Mouse (Mus musculus) limb, embryonic 10.5 days (tissue): ENCODE measurements around the gene Mn1. TPM values are rescaled to one million over a fixed set of nuclear protein-coding genes. Genes with fewer than 3 reads are reported as not detected.

ENCODE experiments used
- DNase-seq: peaks from one replicate; pipeline ENCODE4 v3.0.0-alpha.2; 2017; ENCODE audit warnings: low spot score
- H3K27ac ChIP-seq: fragments of 300-500 bp; sonication (generic); 2 replicates; pipeline ENCODE4 v1.5.1; 2016; ENCODE audit warnings: mild to moderate bottlenecking
- H3K27me3 ChIP-seq: fragments of 300-500 bp; sonication (generic); 2 replicates; pipeline ENCODE4 v1.6.1; 2016; ENCODE audit warnings: low read depth, mild to moderate bottlenecking; ENCODE audit not compliant: poor library complexity, severe bottlenecking
- H3K36me3 ChIP-seq: fragments of 300-500 bp; sonication (generic); 2 replicates; pipeline ENCODE4 v1.6.1; 2016; ENCODE audit warnings: mild to moderate bottlenecking, moderate library complexity
- H3K4me1 ChIP-seq: fragments of 300-500 bp; sonication (generic); 2 replicates; pipeline ENCODE4 v1.6.1; 2016
- H3K4me3 ChIP-seq: fragments of 300-500 bp; sonication (generic); 2 replicates; pipeline ENCODE4 v1.5.1; 2016; ENCODE audit warnings: mild to moderate bottlenecking, moderate library complexity
- H3K9me3 ChIP-seq: fragments of 300-500 bp; sonication (generic); replicated peaks from 2 replicates; pipeline ENCODE4 v1.6.1; 2016; ENCODE audit warnings: mild to moderate bottlenecking
- WGBS: fragments of 180-500 bp; shearing (Covaris S2); methylation state at CpG from one replicate; pipeline ENCODE4 v1.1.7; 2016; 5-methylcytosine and 5-hydroxymethylcytosine counted together
- polyA plus RNA-seq: library from polyadenylated mRNA; unstranded; fragments of >200 nt; fragmentation: Nextera tagmentation; extraction: Ambion mirVana; gene quantifications from 2 replicates; pipeline ENCODE4 v1.2.1, GENCODE M21; 2016

The Mn1 gene
- polyA plus RNA-seq, 1 experiment from 2014 or later = 13.1 TPM

DNA sequence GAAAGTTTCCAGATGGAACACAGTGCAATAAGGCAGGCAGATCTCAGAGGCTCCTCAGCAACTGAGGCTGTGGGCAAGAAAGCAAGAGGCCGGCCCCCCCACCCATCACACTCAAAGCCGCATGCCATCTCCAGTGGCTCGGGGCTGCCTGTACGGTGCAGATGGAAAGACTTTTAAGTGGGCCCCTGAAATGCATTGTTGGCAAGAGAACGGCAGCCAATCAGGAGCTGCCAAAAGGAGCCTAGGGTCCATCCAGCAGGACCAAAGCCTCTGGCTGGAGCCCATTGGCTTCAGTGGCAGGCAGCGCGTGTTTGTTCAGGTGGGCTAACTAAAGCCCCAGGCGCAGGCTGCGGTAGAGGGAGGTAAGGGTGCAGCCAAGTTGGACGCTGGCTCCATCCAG is 21.4 kb upstream of the Mn1 start:
- WGBS = 56% methylated on average over 10 of the region's 10 CpGs
- Histone ChIP-seq H3K36me3 (no peaks in the 10 kb centered on the region), H3K4me3 (no peak overlapping the region), H3K27me3 (peaks cover 41% of the 10 kb centered on the region), H3K4me1 (peaks cover 66% of the 10 kb centered on the region), H3K27ac (peak overlapping the region; percentile 88), H3K9me3 (no peaks in the 10 kb centered on the region)
- DNase-seq = peak; percentile 46

DNA sequence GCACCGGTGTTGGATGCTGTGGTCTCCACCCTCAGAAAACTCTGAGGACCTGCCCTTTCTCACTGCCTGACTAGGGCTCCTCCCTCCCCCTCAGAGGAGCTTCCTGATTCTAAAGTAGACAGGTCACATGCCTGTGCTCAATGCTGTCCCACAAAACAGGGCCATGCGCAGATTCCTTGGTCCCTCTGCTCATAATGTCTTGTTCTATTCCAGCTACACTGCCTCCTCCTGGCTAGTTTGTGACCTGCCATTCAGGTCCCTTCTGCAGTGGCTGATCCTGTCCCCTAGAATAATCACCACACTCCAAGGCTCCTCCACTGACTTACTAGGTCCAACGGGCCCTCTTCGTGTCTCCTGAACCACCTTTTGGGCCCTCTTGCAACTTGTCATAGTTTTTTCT is 21.0 kb upstream of the Mn1 start:
- peaks cover 70% of the 10 kb centered on the region for H3K4me1 ChIP-seq

DNA sequence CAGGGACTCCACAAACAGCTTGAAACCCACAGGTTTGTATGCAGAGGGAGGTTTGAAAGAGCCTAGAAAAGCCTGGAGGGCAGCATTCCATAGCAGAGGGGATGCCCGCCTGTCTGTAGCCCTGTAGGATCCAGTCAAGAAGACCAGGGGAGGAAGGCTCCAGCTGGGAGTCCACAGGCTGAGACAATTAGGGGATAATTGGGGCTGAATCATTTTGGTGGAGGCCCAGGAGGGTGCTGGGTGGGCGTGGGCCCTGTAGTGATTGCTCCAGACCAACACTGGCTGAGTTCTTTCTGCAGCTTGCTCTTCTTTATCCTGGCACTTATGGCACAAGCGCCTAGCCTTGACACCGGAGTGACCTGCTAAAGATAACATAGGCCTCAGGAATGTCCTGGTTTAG is 18.7 kb upstream of the Mn1 start:
- Histone ChIP-seq H3K4me3 (no peak overlapping the region), H3K27me3 (peaks cover 58% of the 10 kb centered on the region), H3K9me3 (no peaks in the 10 kb centered on the region), H3K27ac (no peak overlapping the region), H3K36me3 (no peaks in the 10 kb centered on the region), H3K4me1 (peaks cover 52% of the 10 kb centered on the region)
- 51% methylated on average over 4 of the region's 4 CpGs for WGBS
- no peak for DNase-seq

More for the DNA sequence above, 21.0 kb upstream of the Mn1 start:
- no peak overlapping the region for H3K4me3 ChIP-seq
- 80% methylated on average over 4 of the region's 4 CpGs for WGBS
- peak overlapping the region; percentile 88 for H3K27ac ChIP-seq
- H3K27me3 ChIP-seq = peaks cover 45% of the 10 kb centered on the region
- no peak for DNase-seq
- H3K9me3 ChIP-seq = no peaks in the 10 kb centered on the region
- no peaks in the 10 kb centered on the region for H3K36me3 ChIP-seq

DNA sequence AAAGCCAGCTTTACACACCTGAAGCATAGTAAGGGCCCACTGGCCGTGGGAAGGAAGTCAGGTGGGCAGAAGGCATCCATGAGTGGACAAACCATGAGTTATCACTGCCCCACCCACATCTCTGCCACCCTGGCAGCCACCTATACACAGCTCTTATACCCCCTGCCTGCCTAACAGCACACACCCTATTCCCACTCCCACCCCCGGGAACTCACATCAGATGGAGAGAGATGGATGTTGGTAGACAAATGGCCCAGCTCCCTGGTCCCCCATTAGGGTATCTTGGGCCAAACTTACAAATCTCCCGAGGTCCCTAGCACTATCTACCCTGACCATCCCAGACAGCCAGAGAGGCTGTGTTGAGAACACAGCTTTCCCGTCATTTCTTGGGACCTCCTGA is 17.9 kb upstream of the Mn1 start:
- peaks cover 66% of the 10 kb centered on the region for H3K27me3 ChIP-seq
- no peaks in the 10 kb centered on the region for H3K9me3 ChIP-seq
- no peak overlapping the region for H3K4me3 ChIP-seq
- no peak for DNase-seq
- no peak overlapping the region for H3K27ac ChIP-seq
- H3K4me1 ChIP-seq = peaks cover 44% of the 10 kb centered on the region
- WGBS = 75% methylated on average over 4 of the region's 4 CpGs
- H3K36me3 ChIP-seq = no peaks in the 10 kb centered on the region

DNA sequence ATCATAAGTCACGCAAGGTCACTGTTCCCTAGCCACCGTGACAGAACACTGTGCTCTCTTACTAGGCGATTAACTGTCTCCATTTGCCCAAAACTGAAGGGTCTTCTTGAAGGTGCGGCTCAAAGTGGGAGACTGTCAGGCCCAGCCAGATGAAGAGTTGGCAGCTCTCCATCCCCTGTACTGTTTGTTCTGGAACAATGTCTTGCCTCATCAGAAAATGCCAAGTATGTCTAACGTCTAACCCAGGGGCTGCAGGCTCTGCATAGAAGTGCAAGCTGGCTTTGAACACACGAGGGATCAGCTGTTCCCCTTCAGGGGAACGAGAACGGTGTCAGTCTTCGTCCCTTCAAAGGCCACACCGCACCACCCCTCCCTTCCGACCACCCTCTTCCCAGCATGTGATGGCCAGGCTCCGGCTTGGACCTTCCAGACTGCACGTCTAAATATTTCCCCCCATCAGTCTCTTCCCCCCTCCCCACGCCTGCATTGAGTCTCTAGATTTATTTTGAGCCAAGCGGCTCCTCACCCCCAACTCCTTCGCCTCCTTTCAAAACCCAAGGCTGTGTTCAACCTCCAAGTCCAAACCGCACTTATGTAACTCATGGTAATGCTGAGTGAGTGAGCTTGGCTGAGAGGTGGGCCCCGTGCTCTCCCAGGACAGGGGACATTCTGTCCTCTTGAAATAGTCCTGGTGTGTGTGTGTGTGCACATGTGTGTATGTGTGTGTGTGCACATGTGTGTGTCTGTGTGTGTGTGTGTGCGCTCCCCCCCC is 15.1 kb upstream of the Mn1 start:
- Histone ChIP-seq H3K4me3 (no peak overlapping the region), H3K27ac (no peak overlapping the region), H3K36me3 (no peaks in the 10 kb centered on the region), H3K27me3 (peaks cover 84% of the 10 kb centered on the region), H3K9me3 (no peaks in the 10 kb centered on the region), H3K4me1 (peaks cover 16% of the 10 kb centered on the region; the same call in 1 of the 2 replicates)
- DNase-seq = no peak
- 88% methylated on average over 19 of the region's 19 CpGs for WGBS

DNA sequence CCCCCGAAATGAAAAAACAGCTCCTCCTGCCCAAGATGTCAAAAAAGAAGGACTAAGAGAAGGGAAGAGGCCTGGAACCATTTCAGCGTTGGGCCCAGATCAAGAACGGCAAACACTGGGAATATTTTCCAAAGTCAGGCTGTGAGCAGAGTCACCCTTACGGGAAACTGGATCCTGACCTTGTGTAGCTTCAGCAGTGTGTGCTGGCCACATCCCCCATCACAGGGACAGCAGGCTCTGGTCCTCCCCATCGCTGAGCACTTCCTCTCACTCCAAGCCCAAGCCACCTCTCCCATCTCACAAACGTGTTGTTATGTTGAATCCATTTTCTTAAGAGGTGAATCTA is 14.5 kb upstream of the Mn1 start:
- H3K4me1 ChIP-seq = peaks cover 14% of the 10 kb centered on the region; the same call in 1 of the 2 replicates
- no peak overlapping the region for H3K27ac ChIP-seq
- H3K27me3 ChIP-seq = peaks cover 84% of the 10 kb centered on the region
- no peak overlapping the region for H3K4me3 ChIP-seq
- DNase-seq = no peak
- H3K36me3 ChIP-seq = no peaks in the 10 kb centered on the region
- WGBS = 91% methylated on average over 6 of the region's 6 CpGs
- H3K9me3 ChIP-seq = no peaks in the 10 kb centered on the region

DNA sequence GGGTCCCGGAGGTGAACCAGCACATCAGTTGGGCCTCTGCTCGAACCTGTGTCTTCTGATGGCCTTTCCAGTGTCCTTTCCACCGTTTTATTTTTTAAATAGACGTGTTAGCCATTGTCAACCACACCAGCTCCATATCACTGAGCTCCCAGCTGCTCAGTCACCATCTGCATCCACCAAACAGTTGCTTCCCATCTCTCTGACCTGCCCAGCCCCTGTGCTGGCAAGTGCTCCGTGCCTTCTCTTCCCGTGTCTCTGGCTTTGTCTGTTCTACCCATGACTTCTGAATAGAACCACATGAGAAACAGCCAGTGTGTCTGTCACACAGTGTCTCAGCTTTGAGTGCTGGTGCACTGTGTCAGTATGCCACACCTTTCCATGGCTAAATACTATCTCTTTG is 12.4 kb upstream of the Mn1 start:
- H3K27me3 ChIP-seq = peaks cover 86% of the 10 kb centered on the region
- WGBS = 66% methylated on average over 6 of the region's 6 CpGs
- H3K27ac ChIP-seq = no peak overlapping the region
- H3K36me3 ChIP-seq = no peaks in the 10 kb centered on the region
- peaks cover 28% of the 10 kb centered on the region for H3K4me1 ChIP-seq
- DNase-seq = no peak
- H3K4me3 ChIP-seq = no peak overlapping the region
- H3K9me3 ChIP-seq = no peaks in the 10 kb centered on the region

DNA sequence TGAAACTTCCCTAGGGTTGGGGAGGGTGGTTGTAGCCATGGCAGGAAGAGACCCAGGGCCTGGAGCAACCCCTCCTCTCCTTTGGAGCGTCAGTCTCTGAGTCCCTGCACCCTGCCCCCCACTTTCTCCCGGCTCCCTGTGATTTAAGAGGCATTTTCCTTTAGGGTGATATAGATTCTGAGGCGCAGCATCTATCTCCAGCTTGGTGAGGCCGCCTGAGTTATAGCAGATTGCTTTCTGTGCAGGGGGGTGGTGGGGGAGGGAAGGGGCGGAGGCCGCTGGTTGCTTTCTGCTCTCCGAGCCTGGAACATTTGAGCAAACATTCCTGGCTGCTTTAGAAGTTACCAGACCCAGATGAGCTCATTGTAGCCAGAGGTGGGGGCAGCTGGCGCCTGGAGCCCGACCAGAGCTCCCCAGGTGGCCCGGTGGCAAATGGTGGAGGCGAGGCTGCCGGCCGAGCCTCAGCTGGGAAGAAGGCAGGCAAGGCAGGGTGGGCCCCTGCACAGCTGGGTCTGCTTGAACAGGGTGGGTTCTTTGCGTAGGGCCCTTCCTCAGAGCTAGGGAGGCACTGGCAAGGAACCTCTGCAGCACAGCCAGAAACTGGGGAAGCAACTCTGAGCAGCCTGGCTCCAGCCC is 8.6 kb upstream of the Mn1 start:
- peaks cover 23% of the 10 kb centered on the region for H3K4me1 ChIP-seq
- no peaks in the 10 kb centered on the region for H3K9me3 ChIP-seq
- 5% methylated on average over 14 of the region's 14 CpGs for WGBS
- DNase-seq = peak; percentile 62
- peak overlapping the region; percentile 76 for H3K27ac ChIP-seq
- no peaks in the 10 kb centered on the region for H3K36me3 ChIP-seq
- H3K27me3 ChIP-seq = peaks cover 96% of the 10 kb centered on the region
- H3K4me3 ChIP-seq = peak overlapping the region; percentile 20

DNA sequence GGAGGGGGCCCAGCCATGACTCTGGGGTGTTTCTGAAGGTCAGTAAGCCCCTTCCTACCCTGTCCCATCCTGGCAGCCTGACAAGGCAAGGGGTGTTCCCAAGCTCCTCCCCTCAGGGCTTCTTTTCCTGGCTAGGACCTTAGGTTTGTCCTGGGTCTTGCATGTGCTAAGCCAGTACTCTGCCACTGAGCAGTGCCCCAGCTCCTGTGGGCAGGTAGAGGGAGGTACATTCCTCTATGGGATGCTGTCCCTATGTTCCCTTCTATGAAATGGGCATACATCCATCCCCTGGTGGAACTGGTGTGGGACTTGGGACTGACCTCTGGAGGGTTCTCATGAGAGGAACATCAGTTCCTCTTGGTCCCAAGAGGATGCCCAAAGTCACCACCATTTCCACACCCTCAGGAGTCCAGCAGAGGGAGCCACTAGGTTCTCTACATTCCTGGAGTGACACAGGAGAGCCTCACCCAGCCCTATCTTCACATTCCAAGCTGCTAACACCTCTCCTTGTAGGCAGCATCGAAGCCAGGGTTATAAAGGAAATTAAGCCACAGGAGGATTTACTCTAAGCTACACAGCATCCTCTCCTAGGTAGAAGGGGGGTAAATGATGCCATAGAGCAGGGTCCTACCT is 7.6 kb upstream of the Mn1 start:
- peaks cover 96% of the 10 kb centered on the region for H3K27me3 ChIP-seq
- H3K4me1 ChIP-seq = peaks cover 29% of the 10 kb centered on the region
- no peaks in the 10 kb centered on the region for H3K36me3 ChIP-seq
- no peaks in the 10 kb centered on the region for H3K9me3 ChIP-seq
- WGBS = 5% methylated on average over 1 of the region's 1 CpGs
- H3K4me3 ChIP-seq = no peak overlapping the region
- H3K27ac ChIP-seq = no peak overlapping the region
- peak; percentile 51 for DNase-seq

DNA sequence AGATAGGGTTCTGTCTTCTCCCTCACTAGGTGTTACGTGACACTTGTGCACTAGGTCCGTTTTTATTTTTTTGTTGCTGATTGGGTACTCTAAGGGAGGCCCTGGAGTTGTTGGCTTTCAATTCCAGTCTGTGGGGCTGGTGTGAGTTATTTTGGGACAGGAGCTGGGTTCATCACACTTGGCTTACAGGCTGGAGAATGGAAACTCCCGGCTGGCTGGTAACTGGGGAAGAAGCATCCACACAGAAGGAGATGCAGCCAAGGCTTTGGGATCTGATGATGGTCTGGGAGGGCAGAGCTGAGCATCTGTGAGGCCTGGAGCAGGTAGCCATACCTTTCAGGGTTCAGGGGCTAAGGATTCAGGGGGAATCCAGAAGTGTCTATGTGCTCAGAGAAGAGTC is 6.5 kb upstream of the Mn1 start:
- Histone ChIP-seq H3K9me3 (no peaks in the 10 kb centered on the region), H3K4me1 (peaks cover 40% of the 10 kb centered on the region), H3K4me3 (no peak overlapping the region), H3K27ac (no peak overlapping the region), H3K36me3 (no peaks in the 10 kb centered on the region), H3K27me3 (peaks cover 96% of the 10 kb centered on the region)
- no peak for DNase-seq
- 77% methylated on average over 3 of the region's 3 CpGs for WGBS

DNA sequence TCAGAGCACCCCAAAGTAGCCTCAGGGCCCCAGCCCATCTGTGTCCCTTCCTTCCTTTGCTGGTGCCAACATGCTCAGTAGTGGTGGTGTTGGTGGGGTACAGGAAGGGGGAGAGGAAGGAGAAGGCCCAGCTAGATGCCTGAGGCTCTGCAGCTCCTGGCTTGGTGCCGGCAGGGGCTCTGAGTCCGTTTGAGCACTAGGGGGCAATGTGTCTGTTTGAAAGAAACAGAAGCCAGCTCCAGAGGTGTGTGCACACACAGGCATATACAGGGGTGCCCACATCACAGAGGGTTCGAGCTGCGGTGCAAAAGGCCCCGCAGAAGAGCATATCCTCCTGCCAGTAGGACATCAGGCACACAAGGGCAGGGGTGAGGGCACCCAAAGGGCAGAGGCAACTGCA is 3.0 kb upstream of the Mn1 start:
- 3% methylated on average over 5 of the region's 5 CpGs for WGBS
- Histone ChIP-seq H3K9me3 (no peaks in the 10 kb centered on the region), H3K4me1 (peaks cover 59% of the 10 kb centered on the region), H3K36me3 (peaks cover 2% of the 10 kb centered on the region; the same call in 1 of the 2 replicates), H3K27me3 (peaks cover 82% of the 10 kb centered on the region), H3K27ac (no peak overlapping the region), H3K4me3 (no peak overlapping the region)
- peak; percentile 75 for DNase-seq

DNA sequence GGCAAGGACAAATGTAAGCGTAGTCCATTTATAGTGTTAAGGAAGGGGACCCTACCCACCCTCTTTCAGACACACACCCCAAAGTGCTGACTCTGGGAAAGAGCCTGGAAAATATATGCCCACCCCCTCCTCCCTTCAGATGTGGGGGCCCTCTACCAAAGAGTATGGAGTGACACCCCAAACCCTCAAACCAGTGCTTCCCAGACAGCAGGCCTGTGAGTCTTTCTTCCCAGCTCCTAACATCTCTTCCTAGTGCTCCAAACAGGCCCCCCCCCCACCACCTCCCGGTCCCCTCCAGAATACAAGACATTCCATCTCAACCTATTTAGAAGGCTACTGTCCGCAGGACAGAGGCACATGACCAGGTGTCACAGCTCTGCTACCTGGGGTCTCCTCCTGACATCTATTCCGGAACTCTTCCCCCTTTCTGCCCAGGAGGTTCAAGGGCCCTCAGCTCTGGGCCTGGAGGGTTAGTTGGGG is 2.4 kb upstream of the Mn1 start:
- no peak for DNase-seq
- Histone ChIP-seq H3K36me3 (peaks cover 7% of the 10 kb centered on the region), H3K27ac (peak overlapping the region; percentile 20; the same call in 1 of the 2 replicates), H3K9me3 (no peaks in the 10 kb centered on the region), H3K4me1 (peaks cover 59% of the 10 kb centered on the region), H3K27me3 (peaks cover 82% of the 10 kb centered on the region), H3K4me3 (peak overlapping the region; percentile 78; the same call in 1 of the 2 replicates)
- WGBS = 28% methylated on average over 4 of the region's 4 CpGs

DNA sequence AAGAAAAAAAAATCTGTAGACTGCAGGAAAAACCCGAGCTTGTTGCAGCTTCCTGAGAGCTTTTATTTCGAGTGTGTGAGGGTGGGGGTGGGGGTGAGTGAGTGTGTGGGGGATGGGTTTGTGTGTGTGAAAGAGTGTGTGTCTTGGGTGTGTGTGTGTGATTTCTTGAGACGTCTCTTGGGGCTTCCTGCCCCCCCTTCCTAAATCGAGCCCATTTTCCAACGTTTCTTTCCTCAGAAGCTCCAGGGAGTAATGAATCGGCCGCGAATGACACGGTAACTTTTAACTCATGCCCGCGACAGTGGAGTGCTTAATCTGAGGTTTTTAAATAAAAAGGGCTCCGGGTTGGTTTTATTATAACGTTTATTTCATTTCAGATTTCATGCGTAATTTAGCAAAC is 1.6 kb upstream of the Mn1 start:
- peak overlapping the region; percentile 78 for H3K4me3 ChIP-seq
- H3K9me3 ChIP-seq = no peaks in the 10 kb centered on the region
- DNase-seq = no peak
- peaks cover 64% of the 10 kb centered on the region for H3K4me1 ChIP-seq
- 2% methylated on average over 14 of the region's 14 CpGs for WGBS
- peaks cover 14% of the 10 kb centered on the region for H3K36me3 ChIP-seq
- peaks cover 82% of the 10 kb centered on the region for H3K27me3 ChIP-seq
- peak overlapping the region; percentile 21; the same call in 1 of the 2 replicates for H3K27ac ChIP-seq
